Mouse (Mus musculus) liver, embryonic 16.5 days (tissue): ENCODE measurements at regions not wholly inside any gene's neighbourhood (a gene's known extent, or its start where the extent isn't known, plus 50 kb on each side); places are given as distances from the start of the nearest gene placed in this dataset.

ENCODE experiments used
- ATAC-seq: fragments of 200-750 bp; cut with Nextera tagmentation; 2 replicates; pipeline ENCODE4 v1.8.0; 2017; ENCODE audit warnings: low read depth, mild to moderate bottlenecking, moderate number of reproducible peaks, moderate library complexity
- H3K27ac ChIP-seq: fragments of 300-500 bp; sonication (generic); 2 replicates; pipeline ENCODE4 v1.5.1; 2014; ENCODE audit warnings: mild to moderate bottlenecking, low read length
- H3K27me3 ChIP-seq: fragments of 300-500 bp; sonication (generic); 2 replicates; pipeline ENCODE4 v1.6.1; 2014; ENCODE audit warnings: low read depth, low read length, mixed read lengths; ENCODE audit not compliant: control insufficient read depth, insufficient read depth
- H3K36me3 ChIP-seq: fragments of 300-500 bp; sonication (generic); 2 replicates; pipeline ENCODE4 v1.6.1; 2014; ENCODE audit warnings: mild to moderate bottlenecking; ENCODE audit not compliant: control insufficient read depth, insufficient read depth
- H3K4me1 ChIP-seq: fragments of 300-500 bp; sonication (generic); 2 replicates; pipeline ENCODE4 v1.6.1; 2014; ENCODE audit warnings: low read depth, low read length, mixed read lengths; ENCODE audit not compliant: control insufficient read depth
- H3K4me2 ChIP-seq: fragments of 300-500 bp; sonication (generic); 2 replicates; pipeline ENCODE4 v1.6.1; 2014; ENCODE audit warnings: low read depth, low read length, mixed read lengths
- H3K4me3 ChIP-seq: fragments of 300-500 bp; sonication (generic); 2 replicates; pipeline ENCODE4 v1.5.1; 2014; ENCODE audit warnings: low read depth, mild to moderate bottlenecking, low read length
- H3K9ac ChIP-seq: fragments of 300-500 bp; sonication (generic); 2 replicates; pipeline ENCODE4 v1.6.1; 2014; ENCODE audit warnings: low read depth, low read length
- H3K9me3 ChIP-seq: fragments of 300-500 bp; sonication (generic); replicated peaks from 2 replicates; pipeline ENCODE4 v1.6.1; 2016; ENCODE audit warnings: low read length; ENCODE audit not compliant: control insufficient read depth
- WGBS: fragments of 180-500 bp; shearing (Covaris S2); extraction: QIAGEN DNeasy Blood & Tissue Kit; methylation state at CpG from one replicate; pipeline ENCODE4 v1.1.7; 2014; ENCODE audit not compliant: insufficient replicate concordance; 5-methylcytosine and 5-hydroxymethylcytosine counted together

DNA sequence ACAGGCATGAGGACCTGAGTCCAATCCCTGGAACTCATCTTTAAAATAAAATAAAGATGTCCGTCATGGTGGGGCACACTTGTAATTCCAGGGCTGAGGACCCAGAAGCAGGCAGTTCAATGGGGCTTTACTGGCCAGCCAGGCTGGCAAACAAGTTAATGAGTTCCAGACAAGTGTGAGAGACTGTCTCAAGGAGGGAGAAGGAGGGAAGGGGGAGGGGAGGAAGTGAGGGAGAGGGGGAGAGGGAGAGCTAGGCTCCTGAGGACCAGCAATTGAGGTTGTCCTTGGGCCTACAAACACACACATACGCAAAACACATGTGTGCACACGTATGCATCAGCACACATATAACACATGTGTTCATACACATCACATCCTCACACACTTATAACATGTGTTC is 149.2 kb downstream of the Tmem132e start:
- Histone ChIP-seq H3K9ac (no peak overlapping the region), H3K27me3 (no peaks in the 10 kb centered on the region), H3K4me3 (no peak overlapping the region), H3K4me2 (no peak overlapping the region), H3K27ac (no peak overlapping the region), H3K36me3 (no peaks in the 10 kb centered on the region), H3K9me3 (no peaks in the 10 kb centered on the region), H3K4me1 (no peaks in the 10 kb centered on the region)
- 64% methylated on average over 3 of the region's 3 CpGs for WGBS
- no peak for ATAC-seq

DNA sequence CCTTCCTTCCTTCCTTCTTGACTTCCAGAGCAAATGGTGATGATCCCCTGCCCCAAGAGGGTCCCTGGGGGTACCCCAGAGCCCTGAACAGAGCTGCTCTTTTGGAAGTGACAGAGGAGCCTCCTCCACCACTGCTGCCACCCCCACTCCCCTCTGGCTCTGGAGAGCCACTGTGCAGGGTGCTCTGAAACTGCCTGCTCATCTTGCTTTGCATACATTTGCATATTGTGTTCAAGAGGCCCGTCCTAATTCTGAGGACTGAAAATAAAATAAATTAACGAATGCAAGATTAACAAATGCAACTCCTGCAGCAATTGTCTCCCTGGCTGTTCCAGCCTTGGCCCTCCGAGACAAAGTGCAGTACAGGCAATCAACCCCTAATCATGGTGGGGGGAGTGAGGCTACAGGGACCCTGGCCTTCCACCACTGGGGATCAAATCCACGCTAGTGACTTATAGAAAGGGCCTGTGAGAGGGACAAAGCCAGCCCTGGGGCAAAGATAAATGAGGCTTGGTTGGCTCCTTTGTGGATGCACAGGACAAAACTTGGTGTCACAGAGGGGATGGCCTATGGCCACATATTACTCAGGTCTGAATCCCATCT is 134.6 kb downstream of the Tmem132e start:
- no peak overlapping the region for H3K27ac ChIP-seq
- no peak for ATAC-seq
- 29% methylated on average over 4 of the region's 4 CpGs for WGBS
- H3K9ac ChIP-seq, result no peak overlapping the region
- H3K36me3 ChIP-seq, result no peaks in the 10 kb centered on the region
- H3K4me1 ChIP-seq, result no peaks in the 10 kb centered on the region
- H3K4me2 ChIP-seq, result no peak overlapping the region
- no peaks in the 10 kb centered on the region for H3K9me3 ChIP-seq
- no peaks in the 10 kb centered on the region for H3K27me3 ChIP-seq
- no peak overlapping the region for H3K4me3 ChIP-seq

- H3K36me3 ChIP-seq, result no peaks in the 10 kb centered on the region
- WGBS, result 56% methylated on average over 9 of the region's 9 CpGs
- no peaks in the 10 kb centered on the region for H3K27me3 ChIP-seq
- H3K9ac ChIP-seq, result no peak overlapping the region
- no peak overlapping the region for H3K4me2 ChIP-seq
- ATAC-seq, result no peak
- no peaks in the 10 kb centered on the region for H3K9me3 ChIP-seq
- no peak overlapping the region for H3K27ac ChIP-seq
- no peak overlapping the region for H3K4me3 ChIP-seq
- H3K4me1 ChIP-seq, result no peaks in the 10 kb centered on the region
Observed at GRCm38 (mm10) chr11:82521383-82521782, 132.7 kb downstream of the Tmem132e start.

DNA sequence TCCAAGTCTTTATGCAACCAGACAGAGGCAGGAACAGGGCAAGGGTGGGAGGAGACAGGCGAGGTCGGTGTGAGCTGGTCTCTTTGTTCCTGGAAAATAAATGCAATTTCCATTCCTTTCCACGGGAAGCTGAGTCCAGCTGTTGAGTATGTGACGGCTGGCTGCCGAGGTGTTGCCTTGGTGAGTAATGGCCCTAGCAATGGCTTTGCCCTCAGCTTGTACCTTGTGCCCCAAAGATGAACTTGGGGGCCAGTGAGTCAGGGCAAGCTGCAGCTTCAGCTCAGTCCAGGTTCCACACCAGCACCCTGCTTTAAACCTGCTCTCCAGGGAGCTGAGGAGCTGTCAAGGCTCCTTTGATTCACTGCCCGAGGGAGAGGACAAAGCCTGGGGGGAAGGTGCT is 130.0 kb downstream of the Tmem132e start:
- Histone ChIP-seq H3K9ac (no peak overlapping the region), H3K4me3 (no peak overlapping the region), H3K4me1 (no peaks in the 10 kb centered on the region), H3K27ac (no peak overlapping the region), H3K27me3 (no peaks in the 10 kb centered on the region), H3K9me3 (no peaks in the 10 kb centered on the region), H3K36me3 (no peaks in the 10 kb centered on the region), H3K4me2 (no peak overlapping the region)
- ATAC-seq, result no peak
- WGBS, result 30% methylated on average over 6 of the region's 6 CpGs

DNA sequence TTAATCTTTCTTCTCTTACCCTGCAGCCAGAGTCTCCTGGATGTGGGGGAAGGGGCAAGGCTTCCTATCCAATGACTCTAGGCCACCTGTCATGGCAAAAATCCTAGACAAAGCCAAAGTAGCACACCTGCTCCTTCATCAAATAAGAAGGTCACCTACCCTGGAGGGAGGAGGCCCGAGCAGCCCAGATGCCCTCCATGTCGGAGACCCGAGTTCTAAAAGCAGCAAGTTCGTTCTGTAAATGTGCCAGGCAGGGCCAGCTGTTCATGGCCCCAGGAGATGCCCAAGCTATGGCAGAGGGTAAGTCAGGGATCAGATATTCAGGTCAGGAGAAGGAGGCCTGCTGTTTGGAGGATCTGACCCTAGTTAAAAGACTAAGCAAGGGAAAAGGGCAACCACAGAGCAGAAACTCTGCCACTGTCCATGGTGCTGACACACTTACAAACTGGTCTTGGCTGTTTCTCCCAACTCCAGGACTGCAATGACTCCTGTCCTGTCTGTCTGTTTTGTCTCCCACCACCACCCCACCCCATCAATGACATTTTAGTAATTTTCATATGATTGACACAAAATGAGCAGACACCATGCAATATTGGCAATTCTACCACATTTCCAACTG is 125.9 kb downstream of the Tmem132e start:
- Histone ChIP-seq H3K27ac (no peak overlapping the region), H3K9ac (no peak overlapping the region), H3K4me3 (no peak overlapping the region), H3K27me3 (no peaks in the 10 kb centered on the region), H3K4me1 (no peaks in the 10 kb centered on the region), H3K4me2 (no peak overlapping the region), H3K9me3 (no peaks in the 10 kb centered on the region), H3K36me3 (no peaks in the 10 kb centered on the region)
- WGBS, result 65% methylated on average over 4 of the region's 4 CpGs
- ATAC-seq, result no peak

- Histone ChIP-seq H3K9me3 (no peaks in the 10 kb centered on the region), H3K4me2 (no peak overlapping the region), H3K27ac (no peak overlapping the region), H3K27me3 (no peaks in the 10 kb centered on the region), H3K9ac (no peak overlapping the region), H3K4me1 (no peaks in the 10 kb centered on the region), H3K36me3 (no peaks in the 10 kb centered on the region), H3K4me3 (no peak overlapping the region)
- WGBS, result 55% methylated on average over 13 of the region's 13 CpGs
- ATAC-seq, result no peak
Observed at GRCm38 (mm10) chr11:82508564-82508963, 119.9 kb downstream of the Tmem132e start.
